In the genomic region with DNA sequence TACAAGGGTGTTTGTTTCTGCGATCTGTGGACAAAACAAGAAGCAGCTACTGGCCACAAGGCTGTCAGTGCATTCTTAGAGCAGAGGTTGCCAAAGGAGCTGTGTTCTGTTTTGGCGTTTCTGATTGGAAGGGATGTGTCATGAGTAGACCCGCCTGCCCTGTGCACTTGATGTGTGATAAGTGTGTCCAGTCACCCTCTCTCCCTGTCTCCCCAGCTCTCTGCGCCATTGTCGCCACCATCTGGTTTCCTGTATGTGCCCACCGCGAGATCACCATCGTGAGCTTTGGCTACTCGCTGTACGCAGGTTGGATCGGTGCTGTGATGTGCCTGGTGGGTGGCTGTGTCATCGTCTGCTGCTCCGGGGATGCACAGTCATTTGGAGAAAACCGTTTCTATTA, we compare ENCODE assay signal across 26 mouse cellular contexts. TPM values are rescaled to one million over a fixed set of nuclear protein-coding genes. Genes with fewer than 3 reads are reported as not detected.
DNase-seq lines count a peak whose midpoint lies in the region; TF ChIP-seq lines count a peak whose summit lies in the region.
"Had no signal": no experiment of that assay in that cellular context is flagged by ENCODE, and none has a peak within 500 bp of the region (broad histone marks: within the 10 kb centered on the region; RNA-seq: fewer than 3 reads in every experiment).

No protein-coding gene starts in this region.

- no peak overlapping the region for H3K4me3 ChIP-seq in layer of hippocampus, adult 2 months
- H3K4me3 ChIP-seq in ES-Bruce4 (ENCODE audit: low read depth, low read length) = 0 out of 2 replicates have a peak overlapping the region, but pooled peaks have one; percentile 9
- no peak overlapping the region for H3K4me3 ChIP-seq in lung, adult 2 months (replicated peaks; ENCODE audit: extremely low read depth, low read depth, low read length)
- H3K4me3 ChIP-seq: embryonic facial prominence, embryonic 13.5 days; embryonic facial prominence, embryonic 15.5 days; erythroblast, embryonic 14.5 days; forebrain, embryonic 10.5 days; forebrain, embryonic 12.5 days had no signal

- peaks cover 2% of the 10 kb centered on the region for H3K4me1 ChIP-seq in ES-Bruce4 (ENCODE audit: control insufficient read depth, insufficient read depth, low read length)
- no peaks in the 10 kb centered on the region for H3K4me1 ChIP-seq in lung, adult 2 months (ENCODE audit: control insufficient read depth, insufficient read depth, low read length)

- no peaks in the 10 kb centered on the region for H3K27me3 ChIP-seq in ES-Bruce4 (ENCODE audit: control insufficient read depth, insufficient read depth, low read length, poor library complexity, severe bottlenecking)
- H3K27me3 ChIP-seq: embryonic facial prominence, embryonic 13.5 days; embryonic facial prominence, embryonic 15.5 days; forebrain, embryonic 12.5 days had no signal

- no peak for TF ChIP-seq CTCF in layer of hippocampus, adult 2 months (conservative IDR thresholded peaks at IDR 0.05)
- TF ChIP-seq CTCF in ES-Bruce4 (IDR thresholded peaks at IDR 0.05; ENCODE audit: low read depth, low read length) = no peak
- no peak for TF ChIP-seq CTCF in lung, adult 2 months (IDR thresholded peaks at IDR 0.05; ENCODE audit: insufficient read depth, low read length)

- H3K27ac ChIP-seq in layer of hippocampus, adult 2 months = 0 out of 2 replicates have a peak overlapping the region, but pooled peaks have one; percentile 3
- H3K27ac ChIP-seq in ES-Bruce4 (ENCODE audit: insufficient read depth, low read length) = no peak overlapping the region
- H3K27ac ChIP-seq: embryonic facial prominence, embryonic 13.5 days; embryonic facial prominence, embryonic 15.5 days; forebrain, embryonic 10.5 days; forebrain, embryonic 12.5 days had no signal

- no peaks in the 10 kb centered on the region for H3K9me3 ChIP-seq in ES-Bruce4 (replicated peaks; ENCODE audit: control insufficient read depth, insufficient read depth, low read length, poor library complexity, severe bottlenecking)
- H3K9me3 ChIP-seq: embryonic facial prominence, embryonic 13.5 days; embryonic facial prominence, embryonic 15.5 days; forebrain, embryonic 10.5 days; forebrain, embryonic 12.5 days had no signal

- H3K9ac ChIP-seq in ES-Bruce4 (ENCODE audit: low read depth, poor library complexity, severe bottlenecking) = no peak overlapping the region
- H3K9ac ChIP-seq: embryonic facial prominence, embryonic 13.5 days; embryonic facial prominence, embryonic 15.5 days; forebrain, embryonic 12.5 days had no signal

- TF ChIP-seq EP300 in ES-Bruce4 (IDR thresholded peaks at IDR 0.05; ENCODE audit: insufficient read depth, low read depth, low read length) = no peak

- H3K36me3 ChIP-seq in ES-Bruce4 (ENCODE audit: control insufficient read depth, insufficient read depth, low read length, poor library complexity, severe bottlenecking) = no peaks in the 10 kb centered on the region
- H3K36me3 ChIP-seq: embryonic facial prominence, embryonic 13.5 days; embryonic facial prominence, embryonic 15.5 days; forebrain, embryonic 10.5 days; forebrain, embryonic 12.5 days had no signal

- peak; percentile 74 for DNase-seq in heart, adult 11 months
- no peak for DNase-seq in heart, adult 8-10 months (ENCODE audit: low spot score)
- DNase-seq in layer of hippocampus, adult 2 months (ENCODE audit: low spot score in 2 of 2) = no peak
- no peak for DNase-seq in layer of hippocampus, adult 9-11 months
- peak; percentile 6 for DNase-seq in 416B (ENCODE audit: low read depth)
- no peak for DNase-seq in cerebellum, adult 8-10 months
- DNase-seq in lung, adult 2 months = no peak
- DNase-seq: adrenal gland, adult 8-10 months; adrenal gland, postnatal 14 days; adrenal gland, postnatal 36 days; cerebellum, adult 11-12 months; cerebellum, adult 2 months; cerebellum, adult 9-11 months; cerebellum, postnatal 14 days; cerebellum, postnatal 36 days; embryo, embryonic 11 days had no signal

- TF ChIP-seq POLR2A in ES-Bruce4 (IDR thresholded peaks at IDR 0.05; ENCODE audit: insufficient read depth, low read length) = no peak
- no peak for TF ChIP-seq POLR2A in lung, adult 2 months (IDR thresholded peaks at IDR 0.05; ENCODE audit: borderline replicate concordance, extremely low read depth, low read depth, low read length)

- WGBS in lung, adult 2 months = 90% methylated on average over 14 of the region's 14 CpGs

RNA-seq across cellular contexts. Expression of gene Cldn11, which starts 13.1 kb away (rescaled TPM):
- total RNA-seq in heart, adult 8-10 months (2022) = under 1 TPM; 0.37 to 0.47 (median 0.42) TPM
- 100 to 1,000 TPM; 111 to 113 TPM for total RNA-seq in layer of hippocampus, adult 2 months (2021)
- 0.59 and 0.85 TPM in 2 replicates for polyA plus RNA-seq in ES-Bruce4 (2011; ENCODE audit: insufficient read depth, insufficient read length, low read depth, missing spikeins)
- 0.80 and 1.3 TPM in 2 replicates for polyA plus RNA-seq in lung, adult 2 months (2012; rRNA removed)
- total RNA-seq: common myeloid progenitor, adult 5-6 weeks; MEL had no signal
- polyA plus RNA-seq: activated CD4-positive, CD25-positive, alpha-beta regulatory T cell, adult 4 months; C2C12; erythroblast, embryonic 14.5 days had no signal

Comparison
In these comparisons a context has a peak if more than half of its experiments do, and no peak if none do; other contexts are left out.
1. DNase-seq: peak in heart, adult 11 months (single experiment) and 416B (single experiment); none in heart, adult 8-10 months (single experiment), layer of hippocampus, adult 2 months (0 of 2), layer of hippocampus, adult 9-11 months (single experiment), cerebellum, adult 8-10 months (single experiment) and lung, adult 2 months (single experiment).
2. RNA of gene Cldn11, which starts 13.1 kb away (total RNA-seq): 111 to 113 TPM in layer of hippocampus, adult 2 months; 0.37 to 0.47 TPM in heart, adult 8-10 months; every median in the first group is over 10 times any median in the second.